Mouse (Mus musculus) gastrocnemius, postnatal 25 days (tissue): ENCODE results near the gene Scamp3. TPM values are rescaled to one million over a fixed set of nuclear protein-coding genes. Genes with fewer than 3 reads are reported as not detected.
A peak's percentile ranks its signal among the peaks of the same experiment; 100 is the strongest.
"Not testable (repeated sequence)": the region's sequence is repeated elsewhere in the genome, so short reads cannot be mapped to it uniquely, and the experiment has no call there.

Experiments
- DNase-seq: peaks from one replicate; pipeline ENCODE4 v3.0.0; 2022
- long read RNA-seq, 2 experiments: library from polyadenylated mRNA; stranded (forward); transcript quantifications; one replicate each; pipeline ENCODE4 v2.0.0; 2021
- total RNA-seq, 2 experiments: library from RNA; stranded (reverse); gene quantifications; 1 replicate in 1 of 2; 2 replicates in 1 of 2; pipeline ENCODE4 v1.2.3; 2021

The Scamp3 gene
- total RNA-seq = 10 to 100 TPM; 33.2 to 38.2 TPM
- long read RNA-seq, experiment 1, transcript Scamp3-203 (9 exons, 1,475 nt) = minor isoform, 23 of 69 reads
- long read RNA-seq, experiment 1, transcript Scamp3-201 (9 exons, 1,489 nt) = major isoform, 38 of 69 reads
- long read RNA-seq, experiment 1, partial matches to known transcripts = 0 of 69 reads
- long read RNA-seq, experiment 1, other reads (novel, unspliced or antisense) = 8 of 69 reads
- long read RNA-seq, experiment 2, transcript Scamp3-203 (9 exons, 1,475 nt) = minor isoform, 28 of 81 reads
- long read RNA-seq, experiment 2, transcript Scamp3-201 (9 exons, 1,489 nt) = major isoform, 45 of 81 reads
- long read RNA-seq, experiment 2, partial matches to known transcripts = 4 of 81 reads
- long read RNA-seq, experiment 2, other reads (novel, unspliced or antisense) = 3 of 81 reads

- DNase-seq = peak; percentile 89
These were observed at the start of gene Scamp3 for GRCm38 (mm10) chr3:89177242-89178106. Gene Scamp3 (plus strand): TSS chr3:89177473.

- DNase-seq = no peak
These were observed 47.4 kb upstream of the Scamp3 start for GRCm38 (mm10) chr3:89129908-89130307.

GRCm38 (mm10) chr3:89131816-89132215 lies 45.5 kb upstream of the Scamp3 start:
- no peak for DNase-seq

- no peak for DNase-seq
These were observed 44.8 kb upstream of the Scamp3 start for GRCm38 (mm10) chr3:89132285-89133062.

GRCm38 (mm10) chr3:89133063-89133450 lies 44.2 kb upstream of the Scamp3 start:
- DNase-seq = no peak

- no peak for DNase-seq
These were observed 43.5 kb upstream of the Scamp3 start for GRCm38 (mm10) chr3:89133752-89134151.

- DNase-seq = no peak
These were observed 41.3 kb upstream of the Scamp3 start, which contains the start of gene Pklr for GRCm38 (mm10) chr3:89135958-89136357. Gene Pklr (plus strand): TSS chr3:89136142.

GRCm38 (mm10) chr3:89136365-89136764 lies 40.9 kb upstream of the Scamp3 start:
- no peak for DNase-seq

GRCm38 (mm10) chr3:89144821-89145220 lies 32.5 kb upstream of the Scamp3 start:
- DNase-seq = no peak

GRCm38 (mm10) chr3:89145566-89145965 lies 31.7 kb upstream of the Scamp3 start:
- no peak for DNase-seq

GRCm38 (mm10) chr3:89147101-89147978 lies 29.9 kb upstream of the Scamp3 start:
- no peak for DNase-seq

- no peak for DNase-seq
These were observed 29.3 kb upstream of the Scamp3 start for GRCm38 (mm10) chr3:89147979-89148311.

GRCm38 (mm10) chr3:89148567-89148966 lies 28.7 kb upstream of the Scamp3 start:
- DNase-seq = no peak

- no peak for DNase-seq
These were observed 25.0 kb upstream of the Scamp3 start for GRCm38 (mm10) chr3:89152084-89152835.

GRCm38 (mm10) chr3:89156951-89157350 lies 20.3 kb upstream of the Scamp3 start:
- DNase-seq = no peak

GRCm38 (mm10) chr3:89158651-89159050 lies 18.6 kb upstream of the Scamp3 start:
- no peak for DNase-seq

GRCm38 (mm10) chr3:89159211-89159610 lies 18.1 kb upstream of the Scamp3 start:
- DNase-seq = no peak

GRCm38 (mm10) chr3:89159616-89160344 lies 17.5 kb upstream of the Scamp3 start, which contains the start of gene Hcn3:
Gene Hcn3 (minus strand): TSS chr3:89160196.
- DNase-seq = peak; percentile 44

- DNase-seq = not testable (repeated sequence)
These were observed 16.1 kb upstream of the Scamp3 start for GRCm38 (mm10) chr3:89161207-89161606.

GRCm38 (mm10) chr3:89161786-89162185 lies 15.5 kb upstream of the Scamp3 start:
- no peak for DNase-seq
